Mouse (Mus musculus): ENCODE measurements around the gene Tekt1.
"Not testable (repeated sequence)": the region's sequence is repeated elsewhere in the genome, so short reads cannot be mapped to it uniquely, and the experiment has no call there.

The Tekt1 gene

DNA sequence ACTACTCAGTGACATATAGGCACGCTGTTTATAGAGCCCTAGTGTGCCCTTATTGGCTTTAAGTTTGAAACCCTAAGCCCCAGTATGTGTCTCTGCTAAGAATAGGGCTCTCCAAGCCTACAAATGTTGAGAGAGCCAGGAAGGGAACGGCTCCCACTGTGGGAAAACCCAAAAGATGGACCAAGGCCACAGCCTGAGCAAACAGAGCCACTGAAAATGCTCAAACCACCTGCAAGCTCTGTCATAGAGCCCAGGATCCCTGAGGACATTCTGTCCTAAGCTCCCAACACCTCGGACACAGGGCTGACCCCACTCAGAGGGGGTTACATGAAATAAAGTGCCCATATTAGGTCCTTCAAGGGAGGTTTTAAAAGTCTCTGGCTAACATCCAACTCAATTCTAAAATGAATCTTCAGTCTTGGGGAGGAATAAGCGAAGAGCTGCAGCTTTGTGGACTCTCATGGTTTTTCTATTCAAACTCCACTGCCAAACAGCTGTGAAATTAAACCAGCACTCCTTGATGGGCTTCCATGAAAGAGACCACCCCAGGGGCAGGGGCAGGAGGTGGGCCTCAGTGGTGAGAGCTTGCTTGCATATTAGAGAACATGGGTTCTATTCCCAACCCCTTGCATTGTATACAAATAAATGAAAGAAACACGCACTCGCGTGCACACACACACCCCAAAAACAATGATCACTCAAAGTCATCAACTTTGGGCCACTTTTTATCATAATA lies 27.3 kb upstream of the Tekt1 start:
- no peak for DNase-seq (ENCODE audit: low read depth)

DNA sequence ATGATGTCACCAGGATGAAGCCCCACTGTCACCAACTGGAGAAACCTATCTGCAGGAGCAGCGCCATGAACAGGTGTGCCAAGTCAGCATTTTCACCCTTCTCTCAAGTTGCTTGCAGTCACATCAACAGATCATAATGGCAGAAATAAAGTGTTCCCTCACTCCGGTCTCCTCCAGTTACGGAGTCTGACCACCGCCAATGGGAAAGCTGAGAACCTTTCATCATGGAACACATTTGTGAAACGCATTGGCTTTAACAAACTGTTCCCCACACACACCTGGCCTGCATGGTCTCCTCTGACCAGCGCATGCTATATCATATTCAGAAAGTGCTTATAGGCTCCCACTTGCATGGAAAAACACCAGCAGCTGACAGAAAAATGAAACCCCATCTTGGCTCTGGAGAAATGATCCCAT lies 25.9 kb upstream of the Tekt1 start:
- no peak for DNase-seq (ENCODE audit: low read depth)

DNA sequence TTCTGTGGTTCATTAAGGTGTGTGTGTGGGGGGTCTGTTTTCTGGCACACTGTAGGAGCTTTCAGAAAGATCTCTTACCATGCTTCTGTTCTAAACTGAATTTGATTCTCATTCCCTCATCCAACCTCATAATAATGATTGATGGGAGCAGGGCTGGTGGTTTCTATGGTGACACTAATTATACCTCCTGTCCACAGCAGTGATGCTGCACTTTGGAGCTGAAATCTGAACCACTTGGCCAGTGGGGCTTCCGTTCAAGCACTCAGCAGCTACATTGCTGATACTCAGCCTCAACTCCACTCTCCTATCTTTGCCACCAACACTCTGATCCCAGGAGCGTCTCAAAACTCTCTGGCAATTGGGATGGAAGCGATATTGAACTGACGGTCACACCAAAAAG lies 17.1 kb upstream of the Tekt1 start:
- DNase-seq (ENCODE audit: low read depth) = no peak

DNA sequence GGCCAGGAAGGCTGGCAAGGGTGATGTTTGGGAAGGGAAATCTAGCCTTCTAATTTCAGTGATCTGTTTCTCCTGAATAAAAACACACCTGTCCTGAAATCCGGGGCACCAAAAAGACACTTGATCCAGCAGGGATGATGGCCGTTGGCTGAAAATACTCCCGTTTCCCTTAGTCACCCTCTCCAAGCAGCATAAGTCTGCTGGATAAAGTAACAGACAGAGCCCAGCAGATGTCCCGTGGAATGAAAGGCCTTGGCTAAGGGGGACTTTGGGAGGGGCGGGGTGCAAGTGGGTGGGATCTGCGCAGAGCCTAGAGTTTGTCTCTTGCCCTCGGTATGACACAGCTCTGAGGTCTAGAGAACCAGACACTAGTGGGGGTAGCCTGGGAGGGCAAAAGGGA lies 16.0 kb upstream of the Tekt1 start:
- no peak for DNase-seq (ENCODE audit: low read depth)

DNA sequence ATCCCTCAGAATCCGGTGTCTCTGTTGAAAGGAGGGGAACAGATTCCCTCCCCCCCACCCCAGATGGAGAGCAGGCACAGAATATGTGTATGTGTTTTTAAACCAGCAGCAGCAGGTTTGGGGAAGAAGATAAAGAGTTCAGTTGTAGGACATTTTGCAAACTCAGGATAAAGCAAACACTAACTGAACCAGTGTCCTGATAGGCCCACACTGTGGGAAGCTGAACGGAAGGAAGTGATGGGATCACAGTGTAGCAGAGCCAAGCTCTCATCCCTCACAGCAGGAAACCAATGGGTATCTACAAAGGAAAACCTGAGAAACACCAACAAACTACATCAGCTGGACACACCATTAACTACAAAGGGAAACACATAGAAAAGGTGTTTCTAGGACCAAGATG lies 14.3 kb upstream of the Tekt1 start:
- no peak for DNase-seq (ENCODE audit: low read depth)

DNA sequence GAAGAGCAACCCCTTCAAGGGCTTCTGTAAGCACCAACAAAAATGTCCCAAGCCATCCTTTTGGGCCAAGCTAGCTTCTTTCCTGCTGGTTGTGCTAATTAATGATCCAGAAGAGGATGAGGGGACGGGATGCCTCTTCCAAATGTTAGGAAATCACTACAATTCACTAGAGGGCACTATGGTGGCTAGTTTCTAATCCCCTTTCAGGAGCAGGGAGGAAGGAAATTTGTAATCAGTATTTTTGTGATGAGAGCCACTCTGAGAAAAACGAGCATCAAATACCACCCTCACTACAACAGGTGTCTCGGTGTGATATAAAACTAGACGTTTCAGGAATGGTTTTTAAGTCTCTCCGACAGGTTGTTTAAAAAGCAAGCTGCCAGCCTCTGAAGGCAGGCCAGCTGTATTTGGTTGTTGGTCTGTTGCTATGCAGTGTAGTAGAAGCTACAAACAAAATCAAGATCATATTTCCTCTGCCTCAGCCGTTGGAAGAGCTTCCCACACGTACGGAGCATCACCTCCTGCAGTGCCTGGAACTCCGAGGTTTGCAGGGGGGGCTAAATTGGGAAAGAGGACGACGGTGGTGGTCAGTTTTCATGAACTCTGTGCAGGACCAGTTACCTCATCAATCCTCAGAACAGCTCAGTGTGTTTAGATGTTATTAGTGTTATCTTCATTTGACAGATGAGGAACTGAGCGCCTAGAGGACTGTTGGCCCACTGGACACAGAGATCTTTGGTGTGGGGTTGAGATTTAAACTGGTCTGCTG lies 7.8 kb upstream of the Tekt1 start:
- DNase-seq (ENCODE audit: low read depth) = no peak

DNA sequence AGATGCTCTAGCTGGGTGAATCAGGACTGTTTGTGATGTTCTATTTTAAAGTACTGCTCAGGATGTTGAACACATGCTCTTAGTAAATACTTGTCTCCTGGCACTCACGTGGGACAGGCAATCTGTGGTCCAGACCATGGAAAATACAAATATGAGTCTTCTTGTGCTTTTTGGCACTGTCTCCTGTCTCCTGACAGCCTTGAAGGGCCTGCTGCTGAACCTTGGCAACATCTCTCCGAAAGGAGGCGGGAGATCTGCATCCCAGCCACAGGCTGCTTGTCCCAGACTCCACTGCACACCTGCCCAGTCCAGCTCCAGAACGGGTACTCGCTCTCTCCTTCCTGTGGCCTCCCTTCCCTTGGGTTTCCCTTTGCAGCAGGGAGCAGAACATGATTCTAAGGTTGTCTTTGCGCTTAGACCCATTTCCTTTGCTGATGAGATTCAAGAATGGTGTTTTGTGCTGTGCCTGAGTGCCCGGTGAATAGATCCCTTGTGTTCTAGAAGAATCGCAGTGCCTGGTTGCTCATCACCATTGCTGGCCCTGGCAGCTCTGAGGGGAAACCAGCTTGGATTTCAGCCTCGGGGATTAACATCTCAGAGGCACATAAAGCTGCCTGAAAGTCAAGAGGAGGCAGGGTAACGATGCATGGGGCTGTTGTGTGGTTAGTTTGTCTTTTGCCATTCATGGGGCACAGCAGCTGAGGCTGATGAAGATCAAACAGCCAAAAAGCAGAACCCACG lies 5.9 kb upstream of the Tekt1 start:
- no peak for DNase-seq (ENCODE audit: low read depth)

DNA sequence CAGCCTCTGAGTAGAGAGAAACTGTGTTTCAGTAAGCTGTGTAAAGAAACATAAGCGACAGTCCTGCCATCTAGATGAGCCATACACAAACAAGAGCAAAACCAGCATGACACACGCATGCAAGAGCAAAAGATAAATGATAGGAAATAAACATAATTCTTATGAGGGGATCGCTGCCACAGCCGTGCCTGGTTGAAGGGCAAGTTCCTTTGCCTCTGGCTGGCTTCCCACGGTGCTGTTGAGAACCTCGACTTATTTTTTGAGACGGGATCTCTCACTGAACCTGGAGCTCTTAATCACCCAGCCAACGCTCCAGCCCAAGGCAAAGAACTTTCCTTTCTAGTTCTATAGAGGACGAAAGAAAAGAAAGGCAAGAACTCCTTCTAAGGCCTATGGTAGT lies 3.9 kb upstream of the Tekt1 start:
- DNase-seq (ENCODE audit: low read depth) = no peak

DNA sequence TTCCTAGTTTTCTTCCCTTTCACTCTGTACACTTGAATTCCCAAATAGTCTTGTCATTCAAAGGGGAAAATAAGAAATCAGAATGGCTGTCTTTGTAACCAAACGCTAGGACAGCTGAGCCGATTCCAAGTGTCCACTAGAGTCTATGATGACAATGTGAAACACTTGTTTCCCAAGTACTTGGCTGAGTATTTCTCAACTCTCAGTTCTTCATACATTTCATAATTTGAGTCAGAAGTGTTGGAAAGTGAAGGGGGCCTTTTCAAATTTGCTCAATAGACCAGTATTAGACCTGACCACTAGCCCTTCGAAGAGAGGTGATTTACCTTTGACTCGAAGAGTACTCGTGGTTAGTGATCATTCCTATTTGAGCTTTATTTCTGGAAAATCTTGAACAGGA lies 2.3 kb upstream of the Tekt1 start:
- no peak for DNase-seq (ENCODE audit: low read depth)

DNA sequence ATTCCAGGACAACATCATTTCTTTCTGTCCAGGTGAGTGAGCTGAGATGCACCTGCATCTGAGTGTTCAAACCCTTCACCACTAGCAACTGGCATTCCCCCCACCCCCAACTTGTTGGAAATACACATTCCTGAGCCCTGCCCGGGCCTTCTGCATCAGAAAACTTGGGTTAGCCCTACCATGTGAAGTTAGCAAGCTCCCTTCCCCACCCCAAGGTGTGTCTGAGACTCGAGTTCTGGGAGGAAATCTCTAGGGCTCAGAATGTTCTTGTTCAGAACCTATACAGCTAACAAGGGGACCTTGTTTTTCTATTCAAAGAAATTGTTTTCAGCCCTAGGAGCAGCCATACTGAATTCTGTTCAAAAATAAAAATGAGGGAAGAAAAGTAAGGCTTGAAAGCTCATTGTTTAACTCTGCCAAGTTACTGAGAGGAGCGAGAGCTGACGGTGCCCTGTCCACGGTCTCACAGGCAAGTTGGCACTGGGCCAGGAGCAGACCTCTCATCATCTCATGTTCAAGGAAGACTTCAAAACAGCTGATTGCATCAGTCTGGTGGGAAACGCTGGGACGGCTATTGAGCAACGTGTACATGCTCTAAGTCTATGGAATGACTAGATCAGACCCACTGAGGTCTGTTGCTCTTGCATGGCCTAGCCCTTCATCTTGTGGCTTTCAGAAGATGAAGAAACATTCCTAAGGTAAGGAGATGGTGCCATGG lies 1.4 kb upstream of the Tekt1 start:
- no peak for DNase-seq (ENCODE audit: low read depth)

DNA sequence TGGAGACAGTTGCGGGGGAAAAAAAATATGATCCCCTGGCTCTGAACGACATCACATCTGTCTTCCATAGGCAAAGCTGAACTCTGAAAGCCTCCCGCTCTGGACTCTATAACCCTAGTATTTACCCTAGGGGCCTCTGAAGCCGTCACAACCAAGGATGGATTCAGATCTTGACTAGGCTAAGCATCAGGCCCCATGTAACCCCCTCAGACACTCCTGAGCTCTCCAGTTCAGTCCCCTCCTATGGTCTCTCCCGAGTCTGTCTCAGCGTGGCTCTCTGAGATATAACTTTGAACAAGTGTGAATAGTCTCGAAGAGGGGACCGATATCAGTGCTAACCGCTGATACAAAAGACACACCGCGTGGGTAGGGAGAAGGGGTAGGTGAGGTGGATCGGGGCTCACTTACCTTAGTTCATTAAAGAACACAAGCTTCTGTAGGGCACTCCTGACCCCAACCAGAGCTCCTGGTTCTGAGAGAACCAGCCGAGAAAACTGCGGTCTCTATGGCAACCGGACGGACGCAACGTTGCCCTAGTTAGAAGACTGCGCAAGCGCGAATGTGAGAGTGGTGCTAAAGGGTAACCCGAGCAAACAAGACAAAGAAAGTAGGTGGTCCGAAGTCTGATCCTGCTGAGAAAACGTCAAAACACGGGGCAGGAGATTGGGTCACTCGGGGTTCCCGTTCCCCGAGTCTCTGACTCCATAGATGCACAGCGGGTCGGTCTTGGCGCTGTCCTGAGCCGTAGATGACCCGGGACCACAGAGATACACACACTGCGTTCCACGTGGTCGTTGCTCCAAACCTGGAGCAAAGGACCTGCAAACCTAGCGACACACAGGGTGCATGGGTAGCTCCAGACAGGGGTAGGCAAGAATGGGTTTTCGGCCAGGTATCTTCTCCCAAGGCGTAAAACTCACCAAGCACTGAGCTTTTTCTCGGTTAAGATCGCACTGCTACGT lies 576 bp downstream of the Tekt1 start:
- DNase-seq (ENCODE audit: low read depth) = no peak

DNA sequence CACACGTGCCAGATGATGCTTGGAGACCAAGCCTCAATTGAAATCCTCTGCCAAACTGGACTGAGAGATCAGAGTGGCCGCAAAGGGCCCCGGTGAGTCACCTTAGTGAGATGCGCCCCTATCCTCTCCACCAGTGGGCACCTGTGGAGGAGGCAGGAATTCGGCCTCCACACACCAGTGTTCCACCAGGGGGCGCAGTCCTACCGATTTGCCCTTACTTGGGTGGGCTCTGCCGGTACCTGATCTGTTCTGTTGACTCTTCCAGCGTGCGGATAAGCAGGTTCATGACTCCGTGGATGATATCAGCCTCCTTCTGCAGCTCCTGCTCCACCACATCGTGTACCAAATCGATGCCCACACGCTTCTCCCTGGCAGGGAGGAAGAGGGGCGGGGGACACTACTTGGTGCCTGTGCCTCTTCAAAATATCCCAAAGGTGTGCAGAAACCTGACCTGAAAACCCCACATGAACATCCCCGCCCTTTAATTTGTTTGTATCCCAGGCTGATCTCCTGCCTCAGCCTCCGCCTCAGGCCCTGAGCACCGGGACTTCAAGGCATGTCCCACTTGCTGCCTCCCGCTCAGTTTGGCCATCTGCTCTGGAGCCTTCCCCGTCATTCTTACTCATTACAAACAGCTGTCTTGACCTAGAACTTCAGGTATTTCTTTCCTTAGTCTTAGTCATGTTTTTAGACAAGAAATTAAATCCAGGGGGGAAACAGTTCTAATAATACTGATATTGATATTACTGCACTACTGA lies 7.1 kb downstream of the Tekt1 start:
- DNase-seq (ENCODE audit: low read depth) = peak; percentile 47

DNA sequence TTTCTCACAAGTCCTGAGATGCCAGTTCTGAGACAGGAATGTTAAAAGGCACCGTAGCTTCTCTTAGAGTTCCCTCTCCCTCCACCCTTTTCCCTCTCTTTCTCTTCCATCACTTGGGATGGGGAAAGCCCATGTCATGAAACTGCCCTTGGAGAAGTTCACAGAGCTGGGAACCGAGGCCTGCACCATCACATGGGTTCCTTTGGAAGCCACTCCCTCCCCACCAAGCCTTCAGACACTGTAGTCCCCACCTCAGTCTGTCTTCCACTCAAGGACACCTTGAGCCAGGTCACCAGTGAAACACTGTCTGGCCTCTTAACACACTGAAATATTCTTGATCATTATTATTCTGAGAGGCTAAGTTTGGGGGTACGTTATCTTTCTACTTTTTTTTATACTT lies 9.1 kb downstream of the Tekt1 start:
- no peak for DNase-seq (ENCODE audit: low read depth)

DNA sequence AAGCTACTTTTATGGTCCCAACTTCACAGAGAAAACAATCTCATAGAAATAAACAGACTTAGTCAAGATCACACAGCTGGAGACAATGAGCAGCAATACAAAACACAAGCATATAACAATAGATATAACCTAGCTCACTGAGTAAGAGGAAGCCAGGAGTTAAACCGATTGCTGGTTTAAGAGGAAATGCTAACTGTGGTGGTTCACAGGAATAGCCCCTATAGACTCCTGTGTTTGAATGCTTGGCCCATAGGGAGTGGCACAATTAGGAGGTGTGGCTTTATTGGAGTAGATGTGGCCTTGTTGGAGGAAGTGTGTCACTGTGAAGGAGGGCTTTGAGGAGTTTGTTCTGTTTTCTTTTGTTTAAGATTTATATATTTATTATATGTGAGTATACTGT lies 10.0 kb downstream of the Tekt1 start:
- DNase-seq (ENCODE audit: low read depth) = no peak

DNA sequence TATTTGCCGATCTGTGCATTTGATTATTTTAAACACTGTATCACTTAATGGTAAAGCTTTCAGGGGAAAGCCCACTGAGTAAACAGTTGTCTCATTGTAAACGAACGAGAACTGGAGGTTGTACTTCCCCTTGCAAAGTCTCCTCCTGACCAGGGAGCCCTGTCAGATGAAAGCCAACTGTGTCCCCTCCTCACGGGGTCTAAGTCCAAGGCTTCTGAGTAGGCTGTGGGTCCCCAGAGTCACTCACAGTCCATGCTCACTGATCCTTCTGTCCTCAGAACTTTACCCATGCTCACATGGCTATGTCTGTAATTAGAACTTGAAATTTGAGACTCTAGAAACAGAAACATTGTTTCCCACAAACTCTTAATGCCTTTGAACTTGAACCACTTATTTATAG lies 12.6 kb downstream of the Tekt1 start:
- no peak for DNase-seq (ENCODE audit: low read depth)

DNA sequence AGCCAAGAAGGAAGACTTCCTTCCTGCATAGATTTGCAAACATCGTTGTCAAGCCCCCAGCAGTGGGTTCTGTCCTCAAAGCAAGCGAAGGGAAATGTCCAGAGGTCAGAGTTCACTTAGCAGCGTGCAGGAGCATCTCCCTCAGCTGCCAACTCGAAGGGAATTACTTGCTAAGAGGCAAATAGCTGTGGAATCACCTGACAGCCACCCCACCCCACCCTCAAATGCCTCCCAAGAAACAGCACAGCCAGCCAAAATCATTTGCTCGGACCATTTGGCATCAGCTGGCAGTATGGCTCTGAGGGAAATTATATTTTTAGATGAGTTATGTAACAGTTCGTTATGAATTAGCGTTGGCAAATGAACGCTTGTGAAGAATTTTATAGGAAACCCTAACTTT lies 13.2 kb downstream of the Tekt1 start:
- no peak for DNase-seq (ENCODE audit: low read depth)

DNA sequence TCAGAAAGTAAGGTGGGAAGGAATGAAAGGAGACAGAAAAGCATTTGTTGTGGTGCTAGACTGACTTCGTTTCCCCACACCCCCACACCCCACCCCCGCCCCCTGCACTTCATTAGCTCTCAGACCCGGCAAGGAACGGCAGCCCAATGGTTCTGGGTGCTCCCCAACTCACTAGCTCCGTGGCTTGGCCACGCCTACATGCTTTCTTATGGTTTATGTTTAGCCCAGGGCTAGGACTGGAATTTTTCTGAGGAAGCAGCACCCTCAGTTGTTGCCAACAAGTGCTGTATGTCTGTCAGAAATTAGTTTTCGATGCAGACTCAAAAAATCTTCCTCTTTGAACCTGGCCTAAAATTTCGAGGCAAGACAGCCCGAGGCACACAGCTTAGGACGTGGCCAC lies 13.7 kb downstream of the Tekt1 start:
- DNase-seq (ENCODE audit: low read depth) = no peak

DNA sequence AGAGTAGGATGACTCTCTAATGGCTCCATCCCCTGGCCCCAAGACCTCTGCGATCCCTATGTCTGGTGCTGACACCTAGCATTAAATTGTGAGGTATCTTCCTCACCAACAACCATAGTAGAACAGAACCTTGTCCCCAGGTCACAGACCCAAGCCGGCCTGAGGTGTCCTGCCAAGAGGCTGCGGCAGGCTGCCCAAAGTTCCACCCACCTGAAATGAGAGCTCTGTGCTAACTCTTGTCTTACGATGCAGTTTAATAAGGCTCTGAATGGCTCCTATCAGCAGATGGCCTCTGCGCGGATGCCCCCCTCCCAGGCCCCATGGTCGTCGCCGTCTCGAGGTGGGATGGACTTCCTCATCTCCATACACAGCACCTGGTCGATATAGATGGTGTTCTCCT lies 17.8 kb downstream of the Tekt1 start:
- no peak for DNase-seq (ENCODE audit: low read depth)

DNA sequence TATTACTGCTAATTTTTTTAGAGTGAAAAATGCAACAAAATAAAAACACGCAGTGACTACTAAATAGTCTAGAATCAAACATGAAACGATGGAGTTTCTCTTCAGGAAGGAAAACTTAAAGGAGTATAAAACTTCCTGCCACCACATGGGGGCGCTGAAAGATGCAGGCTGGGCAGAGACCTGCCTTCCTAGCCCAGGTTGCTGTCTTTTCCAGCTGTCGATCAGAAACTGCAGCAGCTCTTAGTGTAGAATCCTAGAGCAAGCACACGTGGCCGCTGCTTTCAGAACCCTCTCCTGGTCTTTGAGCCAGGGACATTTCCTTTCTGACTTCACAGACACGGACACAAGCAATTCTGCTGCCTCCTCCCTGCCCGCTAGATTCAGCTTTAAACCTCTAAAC lies 18.3 kb downstream of the Tekt1 start:
- peak; percentile 27 for DNase-seq (ENCODE audit: low read depth)

DNA sequence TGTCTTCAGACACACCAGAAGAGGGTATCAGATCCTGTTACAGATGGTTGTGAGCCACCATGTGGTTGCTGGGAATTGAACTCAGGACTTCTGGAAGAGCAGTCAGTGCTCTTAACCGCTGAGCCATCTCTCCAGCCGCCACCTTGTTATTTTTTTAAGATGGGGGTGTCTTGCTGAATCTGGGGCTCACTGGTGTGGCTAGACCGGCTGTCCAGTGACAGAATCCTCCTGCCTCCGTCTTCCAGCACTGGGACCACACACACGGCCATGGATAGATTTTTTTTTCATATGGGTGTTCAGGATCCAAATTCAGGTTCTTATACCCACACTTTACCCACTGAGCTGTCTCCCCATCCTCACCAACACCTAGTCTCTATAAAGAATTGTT lies 19.0 kb downstream of the Tekt1 start:
- not testable (repeated sequence) for DNase-seq (ENCODE audit: low read depth)
